Mouse (Mus musculus): ENCODE results near the gene Lbx2.

DNA sequence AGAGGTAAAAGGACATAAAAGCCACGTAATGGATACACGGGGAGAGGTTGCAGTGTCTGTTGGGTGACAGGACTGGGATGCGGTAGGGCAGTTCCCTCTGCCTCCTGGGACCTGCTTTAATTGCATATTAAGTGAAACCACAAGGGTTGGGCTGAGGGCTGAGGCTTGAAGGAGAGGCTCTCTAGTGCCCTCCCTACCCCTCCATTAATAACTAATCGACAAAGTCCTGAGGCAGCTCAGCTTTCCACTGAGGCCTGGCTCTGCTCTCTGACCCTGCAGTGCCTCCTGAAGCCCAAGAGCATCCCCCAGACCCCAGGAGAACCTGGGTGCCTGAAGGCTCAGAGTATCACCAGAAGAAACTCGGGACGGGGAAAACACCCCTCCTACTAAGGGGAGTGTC is 1.7 kb upstream of the Lbx2 start:
- TF ChIP-seq CTCF (conservative IDR thresholded peaks at IDR 0.05; ENCODE audit: low read length) (no peak), NANOG (IDR thresholded peaks at IDR 0.05; ENCODE audit: borderline replicate concordance, low read length) (no peak), POU5F1 (IDR thresholded peaks at IDR 0.05; ENCODE audit: borderline replicate concordance, low read length) (no peak)
